Comparison of ENCODE assay signal across 8 mouse cellular contexts in the genomic region with DNA sequence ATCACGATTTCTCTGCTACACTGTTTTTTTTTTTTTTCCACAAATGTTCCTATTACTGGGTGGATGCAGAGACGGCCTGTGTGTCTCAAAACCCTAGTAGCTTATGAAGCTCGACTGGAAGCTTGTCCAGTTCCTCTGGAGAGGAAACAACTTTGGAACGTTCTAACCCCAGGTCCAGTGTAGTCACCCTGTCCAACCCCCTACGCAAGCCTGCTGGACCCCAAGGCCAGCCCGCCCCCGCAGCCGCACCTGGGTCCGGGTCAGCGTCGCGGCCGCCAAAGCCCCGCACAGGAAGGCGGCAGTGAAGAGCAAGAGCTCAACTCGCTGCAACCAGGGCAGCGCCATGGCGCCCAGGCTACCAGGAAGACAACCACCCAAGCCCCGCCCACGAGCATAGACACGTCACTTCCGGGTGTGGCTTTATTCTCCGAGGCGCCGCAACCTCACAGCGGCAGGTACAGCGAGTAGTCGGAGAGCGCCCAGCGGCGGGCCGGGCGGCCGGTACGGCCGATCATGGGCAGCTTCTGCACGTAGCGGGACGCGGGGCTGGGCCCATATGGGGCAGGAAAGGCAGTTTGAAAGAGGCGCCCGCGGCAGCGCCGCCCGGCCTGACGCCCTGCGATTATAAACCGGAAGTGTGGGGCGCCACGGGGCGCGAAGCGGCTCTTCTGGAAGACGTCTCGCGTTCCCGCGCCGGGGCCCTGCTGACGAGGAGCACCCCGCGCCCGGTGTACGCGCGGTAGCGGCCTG. TPM values are rescaled to one million over a fixed set of nuclear protein-coding genes. Genes with fewer than 3 reads are reported as not detected.
DNase-seq lines count a peak whose midpoint lies in the region; ATAC-seq and TF ChIP-seq lines count a peak whose summit lies in the region.

A gene (minus strand): TSS at position 382 of the 750 bp plus-strand sequence.

- H3K9ac ChIP-seq in embryonic facial prominence, embryonic 15.5 days: peak within 1 kb of the TSS; percentile 95
- peak within 1 kb of the TSS; percentile 85 for H3K9ac ChIP-seq in kidney, embryonic 15.5 days

- peak within 1 kb of the TSS; percentile 98 for H3K27ac ChIP-seq in bone marrow, adult 2 months (ENCODE audit: control insufficient read depth, insufficient read depth, low read depth, low read length, poor library complexity)
- H3K27ac ChIP-seq in embryonic facial prominence, embryonic 15.5 days (replicated peaks): peak within 1 kb of the TSS; percentile 99
- H3K27ac ChIP-seq in kidney, embryonic 15.5 days: peak within 1 kb of the TSS; percentile 98

- ATAC-seq in embryonic facial prominence, embryonic 15.5 days (ENCODE audit: insufficient number of reproducible peaks, low FRiP score, low TSS enrichment, low read depth): peak; percentile 93
- ATAC-seq in kidney, embryonic 15.5 days (replicated peaks; ENCODE audit: low FRiP score): peak; percentile 94
- peak; percentile 87 for ATAC-seq in monocyte, adult 5-6 weeks (replicated peaks; ENCODE audit: insufficient number of reproducible peaks, low FRiP score, low TSS enrichment, poor library complexity, severe bottlenecking)

- H3K4me3 ChIP-seq in bone marrow, adult 2 months (replicated peaks; ENCODE audit: control insufficient read depth, low read depth, low read length): peak within 1 kb of the TSS; percentile 94
- H3K4me3 ChIP-seq in embryonic facial prominence, embryonic 15.5 days (replicated peaks): peak within 1 kb of the TSS; percentile 78
- peak within 1 kb of the TSS; percentile 68 for H3K4me3 ChIP-seq in kidney, embryonic 15.5 days (replicated peaks)

- peaks cover 33% of the 10 kb centered on the region for H3K36me3 ChIP-seq in embryonic facial prominence, embryonic 15.5 days
- H3K36me3 ChIP-seq in kidney, embryonic 15.5 days: peaks cover 54% of the 10 kb centered on the region

- TF ChIP-seq POLR2A in bone marrow, adult 2 months (IDR thresholded peaks at IDR 0.05; ENCODE audit: borderline replicate concordance, control insufficient read depth, low read depth, low read length): peak; percentile 98

- WGBS in bone marrow, adult 2 months: under 1% methylated on average over 68 of the region's 68 CpGs
- WGBS in embryonic facial prominence, embryonic 15.5 days: under 1% methylated on average over 68 of the region's 68 CpGs
- under 1% methylated on average over 68 of the region's 68 CpGs for WGBS in kidney, embryonic 15.5 days

- peak; percentile 8; the same call in 1 of the 2 replicates for TF ChIP-seq CTCF in bone marrow, adult 2 months (IDR thresholded peaks at IDR 0.05; ENCODE audit: control insufficient read depth, insufficient read depth, low read length)

- H3K4me2 ChIP-seq in embryonic facial prominence, embryonic 15.5 days (replicated peaks): peak within 1 kb of the TSS; percentile 88
- H3K4me2 ChIP-seq in kidney, embryonic 15.5 days: peak within 1 kb of the TSS; percentile 75

- peak; percentile 95 for DNase-seq in 416B (ENCODE audit: low read depth)
- peak; percentile 93 to 95 for DNase-seq in heart, adult 9 months (ENCODE audit: low spot score in 2 of 2)
- peak; percentile 96 for DNase-seq in liver
- DNase-seq in spleen, postnatal 4 days (ENCODE audit: low spot score in 2 of 2): peak; percentile 97 to 99

- no peaks in the 10 kb centered on the region for H3K9me3 ChIP-seq in embryonic facial prominence, embryonic 15.5 days (replicated peaks)
- H3K9me3 ChIP-seq in kidney, embryonic 15.5 days (replicated peaks): no peaks in the 10 kb centered on the region

- peaks cover 9% of the 10 kb centered on the region; the same call in 1 of the 2 replicates for H3K4me1 ChIP-seq in bone marrow, adult 2 months (ENCODE audit: control insufficient read depth, insufficient read depth, low read length)
- peaks cover 25% of the 10 kb centered on the region for H3K4me1 ChIP-seq in embryonic facial prominence, embryonic 15.5 days
- H3K4me1 ChIP-seq in kidney, embryonic 15.5 days: peaks cover 42% of the 10 kb centered on the region

- no peaks in the 10 kb centered on the region for H3K27me3 ChIP-seq in embryonic facial prominence, embryonic 15.5 days
- H3K27me3 ChIP-seq in kidney, embryonic 15.5 days: no peaks in the 10 kb centered on the region

RNA-seq across cellular contexts. Expression of the gene that starts here (rescaled TPM):
- polyA plus RNA-seq in bone marrow, adult 2 months (2011; ENCODE audit: insufficient read depth, insufficient read length, low replicate concordance, missing spikeins): 52.1 and 62.1 TPM in 2 replicates
- polyA plus RNA-seq in embryonic facial prominence, embryonic 15.5 days (2015; fragmentation: Nextera tagmentation; extraction: Ambion mirVana): 82.8 and 88.3 TPM in 2 replicates
- 83.6 and 85.6 TPM in 2 replicates for polyA plus RNA-seq in kidney, embryonic 15.5 days (2015; fragmentation: Nextera tagmentation; extraction: Ambion mirVana)
- 86.6 to 115 TPM (median 101 TPM) in 3 replicates for total RNA-seq in monocyte, adult 5-6 weeks (2017)

Comparison
In these comparisons a context has a peak if more than half of its experiments do, and no peak if none do; other contexts are left out.
1. Peak in every context shown above with its lines: DNase-seq, ATAC-seq, H3K4me3 ChIP-seq and H3K27ac ChIP-seq.